Mouse (Mus musculus) adrenal gland, postnatal 10 days (tissue): Measurements from ENCODE around the gene Srgap1. TPM values are rescaled to one million over a fixed set of nuclear protein-coding genes. Genes with fewer than 3 reads are reported as not detected.

Experiments
- DNase-seq: peaks from one replicate; pipeline ENCODE4 v3.0.0; 2021; ENCODE audit warnings: mixed read lengths
- total RNA-seq, 2 experiments: library from RNA; stranded (reverse); gene quantifications; 2 replicates each; pipeline ENCODE4 v1.2.3; 2021

The Srgap1 gene
- total RNA-seq, 2 experiments from 2014 or later = 3.6 to 7.3 TPM

GRCm38 (mm10) chr10:121962053-121962452 lies 85.1 kb downstream of the Srgap1 start:
- DNase-seq = no peak

GRCm38 (mm10) chr10:121961121-121961893 lies 85.8 kb downstream of the Srgap1 start:
- no peak for DNase-seq

GRCm38 (mm10) chr10:121958741-121959140 lies 88.4 kb downstream of the Srgap1 start:
- DNase-seq = no peak

- DNase-seq = no peak
These were observed 90.6 kb downstream of the Srgap1 start for GRCm38 (mm10) chr10:121956505-121956904.

- DNase-seq = no peak
These were observed 91.4 kb downstream of the Srgap1 start for GRCm38 (mm10) chr10:121955730-121956129.

GRCm38 (mm10) chr10:121954877-121955276 lies 92.2 kb downstream of the Srgap1 start:
- no peak for DNase-seq

- DNase-seq = no peak
These were observed 94.1 kb downstream of the Srgap1 start for GRCm38 (mm10) chr10:121953041-121953440.

- no peak for DNase-seq
These were observed 100.9 kb downstream of the Srgap1 start for GRCm38 (mm10) chr10:121946173-121946572.

- no peak for DNase-seq
These were observed 115.2 kb downstream of the Srgap1 start for GRCm38 (mm10) chr10:121931909-121932308.

- no peak for DNase-seq
These were observed 121.0 kb downstream of the Srgap1 start for GRCm38 (mm10) chr10:121926094-121926493.

- DNase-seq = no peak
These were observed 128.1 kb downstream of the Srgap1 start for GRCm38 (mm10) chr10:121919016-121919415.

- no peak for DNase-seq
These were observed 128.5 kb downstream of the Srgap1 start for GRCm38 (mm10) chr10:121918579-121918978.

- DNase-seq = no peak
These were observed 131.6 kb downstream of the Srgap1 start for GRCm38 (mm10) chr10:121915530-121915929.

GRCm38 (mm10) chr10:121904137-121904536 lies 143.0 kb downstream of the Srgap1 start:
- DNase-seq = peak; percentile 41

- peak; percentile 8 for DNase-seq
These were observed 144.5 kb downstream of the Srgap1 start for GRCm38 (mm10) chr10:121902651-121903050.

GRCm38 (mm10) chr10:121900772-121901171 lies 146.3 kb downstream of the Srgap1 start:
- no peak for DNase-seq

- DNase-seq = no peak
These were observed 147.4 kb downstream of the Srgap1 start for GRCm38 (mm10) chr10:121899706-121900105.

GRCm38 (mm10) chr10:121897835-121898370 lies 149.2 kb downstream of the Srgap1 start:
- no peak for DNase-seq

GRCm38 (mm10) chr10:121891390-121892067 lies 155.6 kb downstream of the Srgap1 start:
- DNase-seq = no peak

- no peak for DNase-seq
These were observed 157.1 kb downstream of the Srgap1 start for GRCm38 (mm10) chr10:121890061-121890460.

- no peak for DNase-seq
These were observed 160.3 kb downstream of the Srgap1 start for GRCm38 (mm10) chr10:121886805-121887204.

GRCm38 (mm10) chr10:121885512-121886218 lies 161.4 kb downstream of the Srgap1 start:
- DNase-seq = no peak

- DNase-seq = no peak
These were observed 164.7 kb downstream of the Srgap1 start for GRCm38 (mm10) chr10:121882461-121882860.
